Mouse (Mus musculus): ENCODE results near the gene Rsbn1l.

- peak; percentile 15; the same call in 1 of the 2 replicates for TF ChIP-seq MAX (IDR thresholded peaks at IDR 0.05; ENCODE audit: low read length)
- TF ChIP-seq EP300 (IDR thresholded peaks at IDR 0.05; ENCODE audit: low read length) = no peak
- no peak for TF ChIP-seq ZC3H11A (IDR thresholded peaks at IDR 0.05; ENCODE audit: low read depth, low read length)
- no peak; the same call in 1 of the 2 replicates for TF ChIP-seq SIN3A (IDR thresholded peaks at IDR 0.05; ENCODE audit: low read length)
- TF ChIP-seq CTCF (conservative IDR thresholded peaks at IDR 0.05 in 1 of 2, IDR thresholded peaks at IDR 0.05 in 1 of 2; ENCODE audit: low read depth in 2 of 2, low read length in 2 of 2) = peak; percentile 77 to 83
- TF ChIP-seq USF1 (IDR thresholded peaks at IDR 0.05; ENCODE audit: low read depth, low read length) = no peak
- no peak for TF ChIP-seq ZMIZ1 (IDR thresholded peaks at IDR 0.05; ENCODE audit: low read depth, low read length)
- no peak for TF ChIP-seq ZKSCAN1 (IDR thresholded peaks at IDR 0.05; ENCODE audit: borderline replicate concordance, low read depth, low read length)
Observed at GRCm38 (mm10) chr5:20913372-20914275, 42.6 kb downstream of the Rsbn1l start.

Data from CH12.LX (cell line).